Mouse (Mus musculus): Measurements from ENCODE around the gene Arhgap44. TPM values are rescaled to one million over a fixed set of nuclear protein-coding genes. Genes with fewer than 3 reads are reported as not detected.

The Arhgap44 gene
- 100 to 1,000 TPM; 155 TPM for total RNA-seq (2021)
- long read RNA-seq, experiment 1, full-length matches to known transcripts, result 9 of 36 reads
- long read RNA-seq, experiment 1, partial matches to known transcripts, result 9 of 36 reads
- long read RNA-seq, experiment 1, other reads (novel, unspliced or antisense), result 18 of 36 reads
- long read RNA-seq, experiment 2, full-length matches to known transcripts, result 2 of 33 reads
- long read RNA-seq, experiment 2, partial matches to known transcripts, result 16 of 33 reads
- long read RNA-seq, experiment 2, other reads (novel, unspliced or antisense), result 15 of 33 reads

DNA sequence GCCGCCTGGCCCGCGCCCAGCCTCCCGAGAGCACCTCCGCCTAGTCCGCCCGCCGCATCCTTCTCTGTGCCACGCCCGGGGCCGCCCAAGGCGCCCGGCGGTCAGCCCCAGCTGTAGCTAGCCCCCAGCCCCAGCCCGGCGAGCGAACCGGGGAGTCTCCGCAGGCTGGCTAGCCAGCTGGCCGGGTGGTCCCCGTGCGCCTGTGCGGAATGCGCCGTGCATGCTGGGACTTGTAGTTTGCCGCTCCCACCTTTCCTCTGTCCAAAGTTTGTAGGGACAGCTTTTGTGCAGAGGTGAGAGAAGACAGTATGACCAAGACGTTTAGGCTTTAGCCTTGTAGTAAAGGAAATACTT is at the start of gene Arhgap44:
Gene Arhgap44 (minus strand): TSS at position 195 of the 354 bp plus-strand sequence.
- intact Hi-C loops (cut with DNase I), result loop anchor here (5.0 kb wide), 1 partner anchor 105 kb away; no protein-coding TSS in a partner anchor
- DNase-seq (ENCODE audit: low spot score in 2 of 2), result peak; percentile 63 to 79

DNA sequence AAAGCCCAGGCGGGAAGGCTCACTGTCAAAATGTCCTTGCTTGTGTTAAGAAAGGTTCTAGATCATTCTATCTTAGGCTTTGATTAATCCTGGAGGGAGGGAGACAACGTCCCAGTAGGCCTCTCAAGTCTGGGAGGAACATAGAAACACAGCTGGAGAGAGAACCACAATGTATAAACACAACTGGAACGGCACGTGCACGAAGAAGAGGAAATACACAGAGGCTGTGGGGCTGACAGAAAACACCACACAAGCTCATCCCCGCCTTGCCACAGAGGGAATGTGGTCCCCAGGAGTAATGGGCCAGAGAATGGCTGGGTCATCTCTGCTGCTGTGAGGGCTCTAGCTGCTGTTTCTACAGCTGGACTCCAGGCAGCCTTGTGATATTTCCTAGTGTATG is 48.9 kb upstream of the Arhgap44 start:
- DNase-seq (ENCODE audit: low spot score in 2 of 2), result no peak
- intact Hi-C loops (cut with DNase I), result no loop called here

DNA sequence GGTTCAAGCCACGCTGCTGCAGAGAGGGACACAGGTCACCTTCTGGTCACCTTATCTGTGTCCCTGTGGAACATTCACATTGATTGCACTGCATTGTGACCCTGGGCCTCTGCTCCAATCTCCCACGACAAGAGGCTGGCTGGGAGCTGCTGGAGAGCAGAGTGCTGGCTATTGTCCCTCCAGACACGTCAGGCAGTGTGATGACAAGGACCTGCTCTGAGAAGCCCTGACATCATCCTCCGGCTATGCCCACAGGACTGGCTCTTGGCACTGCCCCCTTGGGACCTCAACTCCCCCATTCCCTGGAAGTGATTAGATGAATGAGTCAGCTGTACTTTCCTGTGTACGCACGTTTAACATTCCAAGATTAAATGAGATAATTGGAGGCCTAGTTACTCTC is 46.7 kb upstream of the Arhgap44 start:
- intact Hi-C loops (cut with DNase I), result no loop called here

DNA sequence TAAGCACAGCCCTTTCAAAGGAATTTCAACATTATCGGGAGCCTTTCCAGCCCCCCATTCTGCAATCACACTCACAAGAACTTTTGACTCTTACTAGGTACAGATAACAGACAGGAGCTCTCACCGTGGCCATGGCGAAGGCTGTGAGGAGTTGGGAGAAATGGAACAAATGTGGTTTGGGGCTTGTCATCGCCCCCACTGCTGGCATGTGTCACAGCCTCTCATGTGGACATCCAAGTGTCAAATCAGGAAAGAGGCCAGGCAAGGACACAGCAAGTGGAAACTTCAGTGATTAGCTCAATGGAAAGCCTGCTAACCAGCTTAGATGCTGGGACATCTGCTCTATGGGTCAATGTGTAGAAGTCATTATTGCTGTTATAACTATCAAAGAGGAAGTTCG is 42.5 kb upstream of the Arhgap44 start:
- intact Hi-C loops (cut with DNase I), result no loop called here
- DNase-seq (ENCODE audit: low spot score in 2 of 2), result no peak

More for the DNA sequence above, 46.7 kb upstream of the Arhgap44 start:
- no peak for DNase-seq (ENCODE audit: low spot score in 2 of 2)

DNA sequence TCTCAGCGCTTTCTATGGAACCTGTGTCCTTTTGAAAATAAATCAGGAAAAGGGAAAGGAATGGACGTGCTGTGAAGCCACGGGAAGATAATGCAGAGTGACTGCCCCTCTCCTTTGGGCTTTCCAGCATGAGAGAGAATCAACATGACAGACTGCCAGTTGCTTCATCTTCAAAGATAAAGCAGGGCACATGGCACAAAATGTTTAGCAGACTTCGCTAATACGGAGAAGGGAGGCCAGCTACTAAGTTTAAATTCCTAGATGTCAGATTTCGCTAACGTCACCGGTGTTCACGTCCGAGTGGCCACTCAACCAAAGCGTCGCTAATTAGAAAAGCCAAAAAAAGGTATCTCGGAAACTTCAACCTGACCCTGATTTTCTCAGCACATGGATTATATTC is 41.9 kb upstream of the Arhgap44 start:
- DNase-seq (ENCODE audit: low spot score in 2 of 2), result no peak
- intact Hi-C loops (cut with DNase I), result no loop called here

DNA sequence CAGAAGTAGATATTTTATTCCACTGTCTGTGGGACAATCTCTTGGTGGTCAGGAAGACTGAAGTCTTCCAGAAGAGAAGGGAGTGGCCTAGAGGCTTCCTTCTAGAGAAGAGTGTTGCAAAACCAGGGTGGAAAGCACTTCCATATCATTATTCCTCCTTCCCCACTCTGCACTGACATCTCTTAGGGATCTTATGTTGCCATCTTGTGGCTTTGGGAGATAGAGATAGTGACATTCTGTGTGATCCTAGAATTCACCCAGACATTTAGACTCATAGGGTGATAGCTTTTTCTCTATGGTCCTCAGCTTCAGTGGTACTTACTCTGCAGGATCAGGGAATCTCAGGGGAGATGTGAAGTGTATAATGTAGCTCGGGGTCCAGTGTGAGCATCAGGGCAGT is 40.3 kb upstream of the Arhgap44 start:
- no peak for DNase-seq (ENCODE audit: low spot score in 2 of 2)
- intact Hi-C loops (cut with DNase I), result no loop called here

DNA sequence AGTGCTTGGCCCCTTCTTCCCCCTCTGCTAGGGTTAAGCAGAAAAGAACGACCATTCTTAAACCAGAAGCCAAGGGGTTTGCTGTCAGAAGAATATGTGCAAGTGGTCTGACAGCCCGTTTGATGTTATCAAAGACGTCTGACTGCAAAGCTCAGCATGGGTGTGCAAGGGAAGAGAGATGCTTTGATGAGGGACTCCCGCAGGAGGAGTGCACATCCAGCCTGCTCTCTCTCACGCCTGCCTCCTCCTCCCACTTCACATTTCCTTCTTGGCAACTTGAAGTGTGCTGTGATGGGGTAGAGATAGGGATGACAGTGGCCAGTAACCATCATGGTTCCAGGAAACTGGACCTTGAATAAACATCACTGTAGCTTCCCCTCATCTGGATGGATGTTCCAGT is 39.5 kb upstream of the Arhgap44 start:
- DNase-seq (ENCODE audit: low spot score in 2 of 2), result no peak
- intact Hi-C loops (cut with DNase I), result no loop called here

DNA sequence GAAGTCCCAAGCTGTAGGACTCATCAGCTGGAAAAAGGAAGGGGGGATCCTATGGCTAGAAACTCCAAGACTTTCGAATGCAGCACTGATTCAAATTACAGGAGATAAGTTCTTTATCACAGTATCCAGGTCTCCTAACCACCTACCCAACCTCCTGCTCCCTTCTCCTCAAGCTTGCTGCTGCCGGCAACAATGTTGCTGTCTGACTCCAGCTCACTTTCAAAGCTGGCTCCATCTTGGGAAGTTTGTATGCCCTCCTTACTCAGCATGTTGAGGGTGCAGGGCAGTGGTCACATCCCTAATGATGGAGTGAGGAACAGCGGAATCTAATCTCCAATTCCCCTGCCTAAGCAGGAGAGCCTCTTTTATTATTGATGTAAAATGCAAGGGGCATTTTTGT is 35.3 kb upstream of the Arhgap44 start:
- intact Hi-C loops (cut with DNase I), result loop anchor here (5.0 kb wide), 1 partner anchor 434 kb away; no protein-coding TSS in a partner anchor
- no peak for DNase-seq (ENCODE audit: low spot score in 2 of 2)

DNA sequence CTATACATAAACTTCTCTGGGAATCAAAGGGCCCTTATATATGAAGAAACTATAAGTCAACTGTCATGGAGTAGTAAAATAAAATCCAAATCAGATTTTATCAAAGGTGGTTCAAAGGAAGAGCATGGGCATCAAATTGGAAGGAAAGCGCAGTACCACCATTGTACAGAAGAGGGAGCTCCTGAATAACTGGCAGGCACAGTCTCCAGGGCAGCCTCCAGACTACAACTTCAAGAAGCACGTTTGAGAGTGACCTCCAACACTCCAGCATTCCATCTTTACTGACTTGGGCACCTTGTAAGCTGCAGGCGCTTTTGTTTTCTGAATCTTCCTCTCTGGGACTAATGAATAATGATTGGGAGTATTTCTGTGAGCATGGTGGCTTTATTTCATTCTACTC is 34.5 kb upstream of the Arhgap44 start:
- peak; percentile 80 to 91 for DNase-seq (ENCODE audit: low spot score in 2 of 2)
- intact Hi-C loops (cut with DNase I), result loop anchor here (2.0 to 5.0 kb wide), 2 partner anchors 435 to 482 kb away; no protein-coding TSS in a partner anchor

DNA sequence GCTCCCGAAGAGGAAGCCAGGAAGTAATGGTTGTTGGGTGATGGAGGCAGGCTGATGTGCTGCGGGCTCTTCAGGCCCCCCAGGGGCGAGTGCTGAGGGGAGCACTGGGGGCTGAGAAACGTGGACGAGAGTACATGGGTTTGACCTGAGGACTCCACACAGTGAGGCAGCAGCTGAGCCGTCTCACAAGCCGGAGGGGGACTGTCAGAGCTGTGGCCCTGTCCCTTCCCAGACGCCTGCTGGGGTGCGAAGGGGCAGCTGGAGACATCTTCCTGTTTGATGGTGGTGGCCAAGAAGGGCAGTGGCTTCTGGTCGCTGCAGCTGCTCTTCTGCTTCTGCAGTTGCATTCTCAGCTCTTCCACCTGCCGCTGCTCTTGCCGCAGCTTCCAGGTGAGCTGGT is 24.2 kb upstream of the Arhgap44 start:
- intact Hi-C loops (cut with DNase I), result no loop called here
- DNase-seq (ENCODE audit: low spot score in 2 of 2), result no peak

DNA sequence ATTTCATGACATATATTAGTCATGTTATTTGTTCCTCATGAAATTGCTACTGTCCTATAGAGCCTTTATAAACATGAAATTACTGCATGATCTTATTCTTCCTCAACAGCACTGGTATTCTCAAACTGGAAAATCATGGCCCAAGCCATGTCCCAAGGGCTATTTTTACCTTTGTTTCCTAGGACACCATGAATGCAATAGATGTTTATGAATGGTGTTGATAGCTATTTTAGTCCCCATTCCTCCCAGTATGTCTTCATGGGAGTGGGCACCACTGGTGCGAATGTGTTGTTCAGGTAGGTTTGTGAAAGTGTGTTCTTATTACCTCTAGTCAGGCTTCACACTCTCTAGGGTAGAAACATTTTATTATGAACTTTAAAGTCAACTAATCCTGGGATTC is 22.4 kb upstream of the Arhgap44 start:
- intact Hi-C loops (cut with DNase I), result no loop called here
- DNase-seq (ENCODE audit: low spot score in 2 of 2), result no peak

DNA sequence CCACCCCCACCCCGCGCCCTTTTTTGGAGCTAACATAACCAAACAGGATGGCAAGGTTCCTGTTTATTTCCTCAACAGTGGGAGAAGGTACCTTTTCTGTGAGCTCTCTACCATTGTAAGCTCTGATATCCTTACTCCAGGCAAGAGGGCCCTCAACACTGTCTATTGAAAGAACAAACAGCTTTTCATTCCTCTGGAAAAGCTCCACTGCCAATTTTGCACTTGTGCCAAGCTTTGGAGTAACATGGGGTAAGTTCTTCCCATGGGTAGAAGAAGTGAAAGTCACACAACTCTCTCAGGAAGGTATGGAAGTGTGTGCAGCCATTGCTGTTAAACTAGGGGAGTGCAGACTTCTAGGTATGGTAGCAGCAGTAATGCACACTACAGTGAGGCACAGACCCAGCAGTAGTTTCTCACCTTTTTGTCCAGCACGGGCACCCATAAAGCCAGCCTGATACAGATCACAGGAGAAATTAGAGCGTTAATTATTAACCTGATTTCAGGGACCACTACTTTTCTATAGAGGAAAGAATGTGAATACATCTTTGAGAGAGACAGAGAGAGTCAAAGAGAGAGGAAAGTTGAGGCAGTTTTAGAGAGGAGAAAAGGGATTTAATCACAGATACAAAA is 7.5 kb upstream of the Arhgap44 start:
- DNase-seq (ENCODE audit: low spot score in 2 of 2), result no peak
- intact Hi-C loops (cut with DNase I), result no loop called here

DNA sequence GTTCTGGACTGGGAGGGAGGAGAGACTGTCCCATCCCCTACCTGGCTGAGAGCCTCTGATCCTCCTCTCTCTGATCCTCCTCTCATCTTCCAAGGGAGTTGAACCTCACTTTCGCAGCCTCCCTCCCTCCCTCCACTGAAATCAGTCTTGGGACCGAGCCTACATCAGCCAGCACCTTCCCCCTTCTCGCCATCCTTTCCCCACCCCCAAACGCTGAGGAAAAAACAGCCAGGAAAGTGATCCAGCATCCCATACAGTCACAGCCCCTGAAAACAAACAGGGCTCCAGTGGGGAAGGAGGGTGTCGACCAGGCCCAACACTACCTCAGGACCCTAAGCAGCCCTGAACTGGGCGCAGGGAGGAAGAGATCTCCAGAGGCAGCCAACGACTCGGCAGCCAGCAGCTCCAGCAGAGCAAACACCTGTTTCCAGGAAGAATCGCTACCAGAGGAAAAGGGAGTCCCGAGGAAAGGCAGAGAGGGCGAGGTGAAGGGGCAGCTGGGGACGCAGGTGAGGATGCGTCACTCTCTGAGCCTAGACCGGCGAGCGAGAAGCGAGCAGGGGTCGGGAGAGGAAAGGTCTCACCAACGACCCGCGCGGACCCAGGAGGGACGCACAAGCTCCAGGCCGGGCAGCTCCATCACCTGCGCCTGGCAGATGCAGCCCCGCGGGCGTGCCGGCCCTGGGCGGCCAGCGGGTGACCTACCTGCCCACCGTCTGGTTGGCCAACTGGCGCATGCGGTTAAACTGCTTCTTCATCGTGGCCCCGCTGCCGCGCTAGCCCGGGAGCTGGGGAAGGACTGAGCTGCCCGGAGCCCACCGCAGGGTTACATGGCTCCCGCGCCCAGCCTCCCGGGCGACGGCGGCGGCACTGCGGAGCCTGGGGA is 637 bp downstream of the Arhgap44 start:
- intact Hi-C loops (cut with DNase I), result loop anchor here (5.0 kb wide), 1 partner anchor 105 kb away; no protein-coding TSS in a partner anchor
- peak; percentile 30 to 45 for DNase-seq (ENCODE audit: low spot score in 2 of 2)

DNA sequence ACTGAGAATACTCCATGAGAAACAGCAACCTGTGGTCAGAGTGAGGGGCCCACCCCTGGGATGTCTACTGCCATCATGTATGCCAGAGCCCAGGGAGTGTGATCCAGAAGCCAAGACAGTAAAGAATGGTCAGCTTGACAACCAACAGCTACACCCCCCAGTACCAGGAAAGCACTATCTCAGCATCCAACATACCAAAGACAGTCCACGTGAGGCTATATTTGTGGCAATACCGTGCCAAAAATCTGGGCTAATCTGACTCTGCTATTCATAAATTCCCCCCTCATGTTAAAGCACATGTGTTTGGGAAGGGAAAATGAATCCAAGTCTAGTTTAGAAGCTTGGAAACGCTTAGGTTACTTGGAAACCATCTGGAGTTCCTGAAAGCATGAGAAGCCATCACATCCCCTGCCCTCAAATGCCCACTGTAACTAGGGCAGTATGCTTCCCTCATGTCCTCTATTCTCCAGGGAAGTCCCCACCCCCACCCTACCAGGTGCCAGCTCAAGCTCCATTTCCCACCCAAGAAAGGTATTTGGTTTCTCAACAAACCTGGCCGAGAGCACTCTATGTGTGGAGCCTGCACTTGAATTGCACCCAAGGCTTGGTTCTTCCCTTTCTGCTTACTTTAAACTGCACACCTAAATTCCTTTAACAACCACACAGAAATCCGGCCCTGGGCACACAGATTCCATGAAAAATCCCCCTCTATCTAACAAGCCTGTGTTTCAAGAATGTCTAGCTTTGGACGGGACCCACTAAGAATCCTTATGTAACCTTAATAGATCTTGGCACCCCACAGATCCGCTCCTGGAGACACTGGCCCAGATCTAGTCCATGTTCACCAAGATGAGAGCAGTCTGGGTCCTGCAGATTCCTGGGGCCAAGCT is 1.5 kb downstream of the Arhgap44 start:
- intact Hi-C loops (cut with DNase I), result loop anchor here (5.0 kb wide), 1 partner anchor 104 kb away; no protein-coding TSS in a partner anchor
- DNase-seq (ENCODE audit: low spot score in 2 of 2), result peak; percentile 40 to 79

DNA sequence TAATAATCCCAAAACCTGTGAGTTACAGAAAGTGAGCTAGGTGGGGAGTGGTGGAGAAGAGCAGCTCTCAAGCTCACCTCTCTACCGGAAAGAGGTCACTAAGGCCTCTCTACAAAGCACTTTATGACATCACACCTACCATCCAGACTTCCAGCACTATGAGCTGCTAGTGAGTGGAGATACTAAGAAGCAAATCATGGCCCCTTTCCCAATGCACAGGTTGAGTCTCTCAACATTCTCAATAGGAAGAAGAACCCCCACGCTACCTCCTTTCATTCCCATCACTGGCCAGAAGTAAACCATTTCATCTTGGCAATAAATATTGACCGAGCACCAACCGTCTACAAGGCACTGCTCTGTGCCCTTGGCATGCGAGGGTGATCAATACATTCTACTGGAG is 3.0 kb downstream of the Arhgap44 start, which contains the start of gene 1700086D15Rik:
Gene 1700086D15Rik (minus strand): TSS at position 101 of the 400 bp plus-strand sequence.
- intact Hi-C loops (cut with DNase I), result loop anchor here (5.0 kb wide), 1 partner anchor 102 kb away; no protein-coding TSS in a partner anchor
- DNase-seq (ENCODE audit: low spot score in 2 of 2), result no peak

DNA sequence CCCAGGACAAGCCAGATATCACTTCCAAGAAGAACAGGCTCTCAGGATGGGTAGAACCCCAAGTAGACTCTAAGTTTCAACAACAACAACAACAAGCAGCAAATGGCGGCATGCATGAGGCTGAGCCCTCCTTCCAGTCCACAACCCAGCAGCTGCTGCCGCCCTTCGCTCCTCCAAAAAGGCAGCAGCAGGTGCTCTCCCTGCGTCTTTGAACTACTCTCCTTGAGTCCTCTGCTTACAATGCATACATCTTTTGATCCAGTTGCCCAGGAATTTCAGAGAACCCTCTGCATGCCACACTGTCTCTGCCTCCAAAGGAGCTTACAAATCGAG is 4.1 kb downstream of the Arhgap44 start:
- intact Hi-C loops (cut with DNase I), result no loop called here
- DNase-seq (ENCODE audit: low spot score in 2 of 2), result no peak

DNA sequence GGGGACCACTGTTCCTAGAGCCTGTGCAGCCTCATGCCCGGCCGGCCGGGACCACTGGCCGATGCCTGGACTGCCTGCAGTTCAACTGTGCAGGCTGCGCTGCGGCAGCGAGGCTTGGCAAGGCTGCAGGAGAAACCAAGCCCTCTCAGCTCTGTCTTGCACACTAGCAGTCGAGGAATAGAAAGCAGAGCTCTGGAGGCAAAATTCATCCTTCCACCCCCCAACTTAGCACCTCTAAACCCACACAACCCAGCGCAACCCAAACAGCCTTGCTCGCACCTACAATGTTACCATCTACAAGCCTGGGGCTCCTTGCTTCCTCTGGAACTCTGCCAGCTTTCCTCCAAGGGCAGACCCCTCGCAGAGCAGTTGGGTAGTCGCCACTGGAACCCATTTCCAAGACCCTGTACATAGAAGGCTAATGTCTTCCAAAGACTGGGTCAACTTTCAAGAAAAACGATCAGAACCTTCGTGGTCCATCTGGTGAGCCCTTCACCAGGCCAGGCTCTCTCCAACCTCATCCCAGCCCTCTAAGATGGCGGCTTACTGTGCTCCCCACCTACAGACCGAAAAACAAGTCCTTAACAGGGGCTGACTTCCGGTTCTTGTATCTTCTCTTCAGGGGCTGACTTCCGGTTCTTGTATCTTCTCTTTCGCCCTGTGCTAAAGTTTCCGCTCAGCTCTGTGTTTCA is 4.6 kb downstream of the Arhgap44 start:
- intact Hi-C loops (cut with DNase I), result no loop called here
- peak in 1 of 2 experiments; percentile 30 for DNase-seq (ENCODE audit: low spot score in 2 of 2)

DNA sequence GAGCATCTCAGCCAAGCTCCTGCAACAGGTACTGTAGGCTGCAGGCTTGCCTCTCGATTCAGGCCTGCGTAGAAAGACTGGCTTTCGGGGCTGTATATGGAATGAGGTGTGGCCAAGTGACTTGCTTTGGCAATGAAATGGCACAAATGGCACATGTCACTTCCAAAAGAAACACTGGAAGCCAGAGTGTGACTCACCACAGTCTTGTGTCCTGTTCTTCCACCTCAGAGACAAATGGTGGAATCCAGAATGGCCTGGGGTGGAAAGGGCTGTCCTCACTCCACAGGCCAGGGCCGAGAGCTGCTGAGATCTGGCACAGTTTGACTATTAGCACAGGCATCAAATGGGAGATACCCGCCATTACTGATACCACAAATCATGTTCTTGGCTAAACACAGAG is 9.8 kb downstream of the Arhgap44 start:
- no peak for DNase-seq (ENCODE audit: low spot score in 2 of 2)
- intact Hi-C loops (cut with DNase I), result no loop called here

DNA sequence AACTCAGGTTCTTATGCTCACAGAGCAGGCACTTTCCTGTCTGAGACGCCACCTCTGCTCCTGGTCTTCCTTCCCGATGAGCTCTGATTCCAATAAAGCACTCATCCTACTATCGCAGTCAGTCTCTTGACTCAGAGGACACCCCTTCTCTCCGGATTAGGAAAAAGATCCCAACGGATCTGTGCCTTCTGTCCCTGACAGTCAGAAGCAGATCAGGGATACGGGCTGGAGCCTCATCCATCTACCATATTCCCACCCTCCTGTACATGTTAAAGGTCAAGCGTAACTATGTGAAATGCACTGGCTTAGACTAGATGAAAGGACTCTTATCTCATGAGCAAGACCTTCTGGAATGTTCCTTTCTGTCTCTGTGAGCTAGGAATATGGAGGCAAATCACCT is 14.3 kb downstream of the Arhgap44 start:
- DNase-seq (ENCODE audit: low spot score in 2 of 2), result no peak
- intact Hi-C loops (cut with DNase I), result no loop called here

Data from left cerebral cortex, postnatal 14 days (tissue).